Mouse (Mus musculus) gastrocnemius, postnatal 10 days (tissue): Measurements from ENCODE around the gene Anapc16. TPM values are rescaled to one million over a fixed set of nuclear protein-coding genes. Genes with fewer than 3 reads are reported as not detected.

ENCODE experiments used
- DNase-seq: peaks from one replicate; pipeline ENCODE4 v3.0.0; 2021; ENCODE audit warnings: mixed read lengths
- total RNA-seq, 2 experiments: library from RNA; stranded (reverse); gene quantifications; 2 replicates each; pipeline ENCODE4 v1.2.3; 2021

Gene Anapc16
- total RNA-seq, 2 experiments from 2014 or later, result 39.7 to 40.1 TPM

DNA sequence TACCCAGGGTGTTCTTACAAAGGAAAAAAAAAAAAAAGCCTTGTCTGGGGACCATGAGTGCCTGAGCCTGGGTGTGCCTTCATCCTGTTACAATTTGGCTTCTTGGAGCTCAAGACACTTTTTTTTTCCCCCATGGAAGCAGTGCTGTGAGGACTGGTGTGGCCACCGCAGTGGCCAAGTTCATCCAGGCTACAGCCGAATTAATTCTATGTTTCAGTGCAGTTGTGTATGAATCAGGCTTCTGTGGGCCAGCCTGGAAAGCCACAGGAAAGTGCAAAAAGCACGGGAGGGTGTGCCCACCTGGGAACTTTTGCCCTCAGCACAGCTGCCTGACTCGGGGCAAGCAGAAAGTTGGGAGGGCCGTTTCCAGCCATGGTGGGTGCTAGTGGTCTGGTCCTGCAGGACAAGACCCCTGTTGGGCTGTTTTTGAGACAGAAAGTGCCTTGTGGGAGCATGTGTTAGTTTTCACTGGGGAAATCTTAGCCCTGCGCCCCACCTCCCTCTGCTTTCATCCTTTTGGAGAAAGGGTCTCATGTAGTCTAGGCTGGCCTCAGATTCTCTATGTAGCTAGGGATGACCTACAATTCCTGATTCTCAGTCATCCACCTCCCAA is 32.4 kb downstream of the Anapc16 start:
- DNase-seq, result no peak

DNA sequence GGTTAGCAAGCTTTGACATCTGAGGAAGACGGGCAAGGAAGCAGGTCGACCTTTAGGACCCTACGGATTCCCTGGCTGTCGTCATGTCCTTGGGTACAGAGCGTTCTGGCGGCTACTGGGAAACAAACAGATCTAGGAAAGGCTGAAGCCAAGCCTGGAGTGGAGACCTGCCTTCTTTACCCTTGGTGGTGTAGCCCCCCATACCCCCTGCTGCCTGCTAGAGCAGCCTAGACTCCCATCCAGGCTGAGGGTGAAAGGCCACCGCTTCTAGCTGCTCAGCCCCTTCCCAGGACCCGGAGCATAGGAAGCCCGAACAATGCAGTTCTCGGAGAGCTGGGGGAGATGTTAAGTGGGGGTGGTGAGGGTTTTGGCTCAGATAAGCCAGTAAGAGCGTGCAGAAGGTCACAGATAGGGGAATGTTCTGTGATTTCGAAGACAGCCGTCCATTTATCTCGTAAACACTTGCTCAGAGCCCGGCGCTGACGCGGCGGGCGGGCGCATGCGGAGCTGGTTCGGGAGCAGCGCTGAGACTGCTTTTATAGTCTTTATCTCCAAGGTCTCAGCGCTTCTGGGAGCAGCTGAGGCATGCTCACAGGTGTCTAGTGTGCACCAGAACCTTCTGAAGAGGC is 33.0 kb downstream of the Anapc16 start:
- peak; percentile 41 for DNase-seq

DNA sequence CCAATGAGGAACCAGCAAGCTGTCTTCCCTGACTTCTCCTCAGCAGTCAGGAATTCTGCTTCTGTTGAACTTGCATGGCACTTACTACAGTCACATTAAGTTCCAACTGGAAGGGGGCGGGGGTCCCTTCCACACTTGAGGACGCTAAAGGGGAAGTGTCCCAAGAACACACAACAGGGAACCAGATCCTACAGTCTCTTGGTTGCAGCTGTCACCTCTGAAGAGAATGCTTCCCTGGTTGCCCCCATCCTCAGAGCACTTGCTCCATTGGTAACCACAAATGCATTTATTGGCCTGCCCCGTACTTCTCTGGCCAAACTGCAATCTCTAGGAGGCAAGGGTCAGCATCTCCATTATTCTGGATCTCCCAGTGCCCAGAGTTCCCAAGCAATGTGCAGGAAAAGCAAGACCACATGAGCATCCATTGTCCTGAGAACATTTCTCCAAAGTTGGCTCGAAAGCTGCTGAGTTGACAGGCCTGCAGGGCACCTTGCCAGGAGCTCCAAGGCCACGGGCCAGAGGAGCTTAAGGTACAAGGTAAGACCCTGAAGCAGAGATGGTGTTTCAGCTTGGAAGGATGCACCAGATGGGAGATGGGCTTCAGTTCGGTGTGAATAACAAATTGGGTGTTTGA is 35.5 kb downstream of the Anapc16 start:
- DNase-seq, result no peak

DNA sequence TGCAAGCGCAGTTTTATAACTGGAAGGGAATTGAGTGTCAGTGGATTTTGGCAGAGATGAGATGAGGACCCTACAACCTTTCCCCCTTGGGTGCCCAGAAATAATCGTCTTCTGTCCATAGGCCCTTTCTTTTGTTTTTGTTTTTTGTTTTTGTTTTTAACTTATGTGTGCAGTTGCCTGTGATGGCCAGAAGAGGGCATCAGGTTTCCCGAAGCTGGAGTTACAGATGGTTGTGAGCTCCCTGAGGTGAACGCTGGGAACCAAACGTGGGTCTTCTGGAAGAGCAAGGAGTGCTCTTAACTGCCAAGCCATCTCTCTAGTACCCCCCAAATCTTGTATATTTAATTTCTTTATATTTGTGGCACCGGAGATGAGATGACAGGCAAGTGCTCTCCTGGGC is 36.2 kb downstream of the Anapc16 start:
- no peak for DNase-seq

DNA sequence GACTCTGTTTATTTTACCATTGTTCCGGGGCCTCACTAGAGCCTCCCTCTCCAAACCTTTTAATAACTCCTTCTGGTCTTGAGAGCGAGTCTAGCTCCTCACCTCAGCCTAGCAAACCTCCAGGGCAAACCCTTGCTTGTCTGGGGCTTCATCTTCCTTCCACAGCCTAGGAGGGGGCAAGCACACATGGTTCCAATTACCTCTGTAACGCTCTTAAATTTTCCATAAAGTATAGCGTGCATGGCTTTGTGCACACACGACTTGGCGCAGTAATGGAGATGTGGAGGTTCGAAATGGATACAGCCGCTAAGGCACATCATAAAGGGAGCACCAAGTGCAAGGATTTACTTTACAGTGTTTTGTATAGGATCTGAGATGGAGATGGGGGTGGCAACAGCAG is 37.1 kb downstream of the Anapc16 start:
- DNase-seq, result no peak

DNA sequence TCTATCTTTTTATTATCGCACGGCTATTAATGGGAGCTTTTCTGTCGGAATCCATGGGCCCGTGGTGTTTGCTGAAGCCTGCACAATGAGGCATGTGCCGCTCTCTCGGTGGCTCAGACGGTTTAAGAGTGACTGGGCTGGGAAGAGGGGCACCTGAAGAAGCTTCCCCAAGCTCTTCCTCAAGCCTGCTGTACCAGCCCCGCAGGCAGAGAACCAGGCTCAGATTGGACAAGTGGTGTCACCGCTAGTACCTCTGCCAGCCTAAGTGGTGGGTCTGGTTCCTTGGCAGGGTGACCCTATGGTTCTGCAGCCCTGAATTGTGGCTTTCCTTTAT is 37.6 kb downstream of the Anapc16 start:
- no peak for DNase-seq

DNA sequence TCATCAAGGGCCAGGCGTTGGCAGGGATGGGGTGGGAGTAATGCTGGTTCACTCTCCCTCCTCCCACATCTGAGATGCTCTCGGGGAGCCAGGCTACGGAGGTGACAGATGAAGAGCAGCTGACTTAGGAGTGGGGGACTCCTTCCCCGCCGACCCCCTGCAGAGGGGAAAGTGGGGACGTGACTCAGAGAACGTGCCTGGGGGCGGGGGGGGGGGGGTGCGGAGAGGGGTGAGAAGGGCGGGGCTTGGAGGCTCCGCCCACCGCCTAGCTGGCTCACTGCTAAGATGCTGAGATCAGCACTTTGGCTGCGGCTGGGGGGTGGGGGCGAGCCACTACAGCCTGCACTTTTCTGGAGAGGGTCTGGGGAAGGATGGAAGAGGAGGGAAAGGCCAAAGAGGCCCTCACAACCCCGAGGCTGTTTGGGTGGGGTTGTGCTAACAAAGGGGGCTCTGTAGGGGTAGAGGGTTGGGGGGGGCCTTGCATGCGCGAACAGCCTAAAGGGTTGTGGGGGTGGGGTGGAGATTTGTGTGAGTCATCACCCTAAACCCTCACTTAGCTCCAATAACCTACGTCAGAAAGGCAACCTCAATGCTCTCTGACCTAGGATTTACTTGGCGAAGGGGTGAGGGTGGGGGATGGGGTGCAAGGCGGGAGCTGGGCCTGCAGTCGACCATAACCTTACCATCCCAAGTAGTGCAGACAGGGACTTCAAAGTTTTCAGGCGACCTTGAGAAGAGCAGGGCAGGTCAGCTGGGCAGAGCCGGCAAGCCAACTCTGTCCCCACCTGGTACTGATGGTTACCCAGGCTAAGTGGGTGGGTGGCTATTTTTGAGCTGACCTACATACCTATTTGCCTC is 38.2 kb downstream of the Anapc16 start:
- DNase-seq, result no peak

DNA sequence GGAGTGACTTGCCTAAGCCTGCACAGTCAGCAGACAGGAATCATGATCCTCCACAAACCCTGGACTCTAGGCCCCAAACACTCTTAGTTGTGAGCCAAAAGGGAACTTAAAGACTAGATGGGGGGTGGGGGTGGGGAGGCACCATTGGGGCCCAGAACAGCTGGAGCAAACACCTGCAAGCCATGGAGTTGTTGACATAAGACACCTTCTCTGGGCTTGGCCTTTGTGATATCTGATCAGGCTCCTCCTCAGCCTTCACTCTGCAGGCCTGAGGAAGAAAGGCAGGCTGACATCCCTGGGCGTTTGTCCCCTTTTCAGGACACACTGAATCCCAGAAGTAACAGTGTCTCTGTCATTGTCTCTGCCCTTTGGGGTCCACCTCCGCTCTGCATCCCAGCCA is 39.3 kb downstream of the Anapc16 start:
- no peak for DNase-seq

DNA sequence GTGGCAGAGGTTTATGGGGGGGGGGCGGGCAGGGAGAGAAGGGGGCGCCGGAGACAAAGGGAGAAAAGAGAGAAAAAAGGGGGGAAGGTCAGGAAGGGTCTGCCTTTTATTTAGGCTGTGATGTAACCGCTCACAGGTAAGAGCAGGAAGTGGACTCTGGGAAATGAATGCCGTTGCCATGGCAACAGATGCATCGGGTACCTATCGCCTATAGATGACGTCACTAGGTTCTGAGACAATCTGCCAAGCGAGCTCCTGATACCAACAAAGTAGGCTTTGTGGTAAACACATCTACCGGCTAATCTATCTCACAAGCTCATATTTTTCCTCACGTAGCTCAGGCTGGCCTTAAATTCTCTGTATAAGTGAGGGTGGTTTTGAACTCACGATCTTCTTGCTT is 43.4 kb downstream of the Anapc16 start:
- no peak for DNase-seq

DNA sequence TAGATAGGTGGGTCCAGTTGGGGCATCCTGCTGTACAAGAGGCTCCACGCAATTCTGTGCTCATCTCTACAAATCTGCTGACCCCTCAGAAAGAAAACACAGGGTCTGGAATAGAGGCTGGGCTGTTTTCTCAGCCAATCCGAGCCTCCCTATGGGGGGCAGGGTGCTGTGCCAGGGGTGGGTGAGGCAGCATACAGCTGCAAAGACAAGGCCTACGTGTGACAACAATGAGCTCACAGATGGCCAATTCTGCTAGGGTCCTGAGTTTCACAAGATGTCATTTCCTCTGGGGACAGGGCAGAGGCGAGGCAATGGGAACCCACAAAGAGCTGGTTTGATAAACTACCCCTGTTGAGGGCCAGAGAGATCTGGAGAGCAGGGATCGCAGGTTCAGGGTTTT is 44.5 kb downstream of the Anapc16 start:
- DNase-seq, result no peak

DNA sequence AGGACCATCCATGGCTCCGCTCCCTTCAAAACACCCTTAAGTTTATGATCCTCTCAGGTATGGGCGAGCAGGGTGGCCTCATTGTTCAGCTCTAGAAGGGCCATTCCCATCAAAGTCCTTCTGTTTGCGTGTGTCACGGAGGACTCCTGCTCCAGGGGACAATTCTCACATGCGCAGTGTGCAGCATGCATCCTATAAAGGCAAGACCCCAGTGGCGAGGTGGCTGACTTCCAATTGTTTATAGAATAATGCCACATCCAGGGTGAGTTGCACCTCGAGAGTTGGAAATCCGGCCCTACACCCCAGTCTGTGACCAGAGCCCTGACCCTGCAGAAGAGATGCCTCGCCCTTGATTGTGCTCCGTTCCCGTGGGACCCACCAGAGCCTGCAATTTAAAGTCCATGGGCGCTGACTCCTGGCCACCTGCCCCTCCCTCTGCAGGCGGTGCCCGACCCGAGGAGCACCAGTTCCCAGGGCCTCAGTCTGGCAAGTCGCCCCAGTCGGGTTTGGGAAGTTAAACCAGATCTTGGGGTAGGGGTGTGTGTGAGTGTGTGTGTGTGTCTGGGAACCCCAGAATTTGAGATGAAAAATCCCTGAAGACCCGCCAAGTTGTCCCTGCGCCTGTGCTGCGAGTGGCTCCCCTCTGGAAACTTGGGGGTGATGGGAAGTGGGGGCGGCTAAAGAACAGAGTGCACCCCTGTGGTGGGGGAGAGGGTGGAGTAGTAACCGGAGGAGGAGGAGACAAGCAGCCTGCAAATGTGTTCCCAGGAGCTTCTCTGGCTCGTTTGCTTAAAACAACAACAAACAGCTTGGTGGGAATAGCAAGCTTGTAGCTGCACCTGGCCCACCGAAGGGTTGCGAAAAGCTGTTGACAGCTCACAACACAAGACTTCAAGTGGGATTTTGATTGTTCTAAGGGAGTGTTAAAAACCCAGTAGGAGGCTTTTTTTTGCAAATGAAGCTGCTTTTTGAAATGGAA is 45.5 kb downstream of the Anapc16 start:
- peak; percentile 52 for DNase-seq

DNA sequence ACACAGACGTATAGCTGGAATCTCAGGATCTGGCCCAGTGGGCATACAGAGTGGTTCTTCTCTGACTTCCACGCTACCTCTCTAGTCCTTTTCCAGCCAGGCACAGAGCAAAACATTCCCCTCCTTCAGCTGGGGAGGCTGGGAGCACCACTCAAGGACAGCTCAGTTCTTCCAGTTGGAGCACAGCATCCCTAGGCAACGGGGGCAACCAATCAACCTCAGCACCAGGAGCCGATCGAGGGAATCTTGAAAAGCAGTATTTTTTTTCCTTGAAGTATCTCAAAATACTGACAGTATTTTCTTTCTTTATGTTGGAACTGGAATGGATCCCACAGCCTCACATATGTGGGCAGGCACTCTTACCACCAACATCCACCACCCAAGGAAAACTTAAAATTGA is 46.3 kb downstream of the Anapc16 start:
- DNase-seq, result no peak

DNA sequence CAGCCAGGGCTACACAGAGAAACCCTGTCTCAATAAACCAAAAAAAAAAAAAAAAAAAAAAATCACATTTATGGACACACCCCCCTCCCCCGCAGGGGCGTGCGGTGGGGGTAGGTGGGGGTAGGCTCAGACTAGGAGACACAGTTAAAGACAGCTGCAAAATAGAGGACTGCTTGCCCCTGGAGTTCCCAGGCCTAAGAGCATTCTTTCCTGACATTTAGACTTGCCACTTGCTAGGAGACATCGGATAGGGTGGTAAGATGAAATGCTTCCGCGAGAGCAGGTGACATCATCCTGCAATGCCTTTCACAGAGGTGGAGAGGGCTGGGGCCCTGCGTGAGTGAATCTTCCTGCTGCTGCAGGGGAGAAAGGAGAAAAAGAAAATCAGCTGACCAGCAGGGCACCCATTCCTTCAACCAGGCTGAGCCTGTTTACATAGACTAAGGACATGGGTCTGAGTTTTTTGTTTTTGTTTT is 49.3 kb downstream of the Anapc16 start:
- no peak for DNase-seq

DNA sequence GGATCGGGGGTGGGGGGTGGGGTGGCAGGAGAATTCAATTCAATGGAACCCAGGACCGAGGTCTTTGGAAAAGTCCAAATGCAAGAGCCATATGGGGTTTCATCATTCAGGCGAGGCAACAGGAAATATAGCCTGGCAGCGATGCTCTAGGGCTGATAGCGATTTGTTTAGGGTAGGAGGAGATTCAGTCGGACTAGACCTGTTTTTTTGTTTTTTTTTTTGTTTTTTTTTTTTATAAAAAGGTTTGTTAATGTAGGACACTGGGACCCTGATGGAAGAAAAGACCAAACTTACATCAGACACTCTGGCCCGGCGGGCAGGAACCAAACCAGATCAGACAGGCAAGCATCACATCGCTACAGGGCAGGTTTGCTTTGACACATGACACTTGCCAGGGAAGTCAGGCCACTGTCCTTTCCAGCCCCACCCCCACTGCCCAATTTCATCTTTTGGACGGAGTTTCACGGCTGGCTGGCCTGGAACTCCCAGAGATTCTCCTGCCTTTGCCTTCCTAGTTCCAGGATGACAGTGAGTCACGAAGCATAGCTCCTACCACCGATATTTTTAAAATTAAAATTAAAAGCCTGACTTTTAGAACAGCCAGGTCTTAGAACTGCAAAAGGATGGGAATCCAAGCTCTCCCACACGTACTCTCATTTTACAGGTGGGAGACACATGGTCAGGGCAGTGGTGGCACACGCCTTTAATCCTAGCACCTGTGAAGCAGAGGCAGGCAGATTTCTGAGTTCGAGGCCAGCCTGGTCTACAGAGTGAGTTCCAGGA is 50.0 kb downstream of the Anapc16 start:
- no peak for DNase-seq

DNA sequence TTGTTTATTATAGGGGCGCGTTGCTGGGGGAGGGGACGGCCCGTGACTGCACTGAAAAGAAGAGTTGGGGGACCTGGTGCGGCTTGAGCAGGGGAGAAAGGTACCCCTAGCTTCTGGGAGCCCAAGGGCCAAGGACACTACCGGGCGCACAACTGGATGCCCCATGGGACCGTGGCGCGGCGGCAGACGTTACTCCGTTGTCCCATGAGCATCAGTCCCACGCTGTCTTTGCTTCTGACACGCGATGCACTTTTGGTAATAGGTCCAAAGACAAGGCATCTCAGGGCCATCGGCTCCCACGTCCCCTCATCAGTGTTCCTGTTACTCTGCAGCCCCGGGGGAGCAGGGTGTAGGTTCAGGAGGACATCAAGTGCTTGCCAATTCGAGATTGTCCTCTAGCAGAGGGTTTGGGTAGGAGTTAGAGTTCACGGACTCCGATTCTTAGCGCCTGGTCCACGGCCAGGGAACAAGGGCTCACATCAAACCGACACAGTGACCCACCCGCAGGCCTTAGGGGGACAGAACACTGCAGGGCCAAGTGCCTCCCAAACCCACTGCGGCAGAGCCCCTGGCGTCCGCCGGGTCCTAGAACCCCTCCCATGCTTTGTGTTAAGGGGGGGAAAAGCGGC is 50.7 kb downstream of the Anapc16 start:
- DNase-seq, result peak; percentile 51

DNA sequence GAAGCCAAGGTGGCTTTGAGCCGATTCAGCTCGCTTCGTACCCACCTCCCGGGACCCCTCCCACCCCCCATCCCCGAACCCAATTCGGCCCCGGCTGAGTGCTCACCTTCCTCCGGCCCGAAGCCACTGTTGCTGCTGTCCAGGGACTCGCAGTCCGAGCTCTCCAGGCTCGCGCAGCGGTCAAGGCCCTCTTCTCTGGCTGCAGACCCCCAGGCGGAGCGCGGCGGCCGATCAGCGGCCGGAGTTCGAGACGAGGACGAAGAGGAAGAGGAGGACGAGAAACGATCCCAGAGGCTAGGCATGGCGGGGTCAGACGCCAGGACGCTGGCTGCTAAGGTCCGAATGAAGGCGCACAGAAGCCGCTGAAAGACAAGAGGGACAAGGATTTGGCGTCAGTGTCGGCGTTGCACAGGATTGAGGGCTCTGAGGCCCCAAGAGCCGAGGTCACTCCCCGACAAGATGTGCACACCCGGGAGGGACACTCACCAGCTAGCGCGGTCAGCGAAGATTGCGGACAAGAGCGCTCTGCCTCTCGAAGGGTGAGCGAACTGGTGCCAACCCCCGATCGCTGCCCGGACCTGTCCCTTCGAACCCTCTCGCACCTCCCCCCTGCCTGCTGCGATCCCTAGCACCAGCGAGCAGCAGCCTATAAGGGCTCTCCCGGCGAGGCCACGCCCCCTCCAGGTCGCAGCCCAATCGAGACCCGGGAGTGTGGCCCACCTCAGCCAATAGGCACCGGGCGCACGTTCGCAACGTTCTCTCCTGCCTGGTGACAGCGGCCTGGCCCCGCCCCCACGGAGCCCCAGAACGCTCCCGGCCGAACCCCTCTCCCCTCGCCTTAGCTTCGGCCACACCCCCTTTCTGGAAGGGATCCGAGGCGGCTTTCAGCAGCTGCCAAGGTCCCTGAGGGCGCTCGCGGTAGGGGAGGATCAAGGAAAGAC is 51.5 kb downstream of the Anapc16 start, which contains the start of gene Ddit4:
Ddit4 (minus strand) TSS at position 624 of the 941 bp plus-strand sequence.
- DNase-seq, result peak; percentile 98

DNA sequence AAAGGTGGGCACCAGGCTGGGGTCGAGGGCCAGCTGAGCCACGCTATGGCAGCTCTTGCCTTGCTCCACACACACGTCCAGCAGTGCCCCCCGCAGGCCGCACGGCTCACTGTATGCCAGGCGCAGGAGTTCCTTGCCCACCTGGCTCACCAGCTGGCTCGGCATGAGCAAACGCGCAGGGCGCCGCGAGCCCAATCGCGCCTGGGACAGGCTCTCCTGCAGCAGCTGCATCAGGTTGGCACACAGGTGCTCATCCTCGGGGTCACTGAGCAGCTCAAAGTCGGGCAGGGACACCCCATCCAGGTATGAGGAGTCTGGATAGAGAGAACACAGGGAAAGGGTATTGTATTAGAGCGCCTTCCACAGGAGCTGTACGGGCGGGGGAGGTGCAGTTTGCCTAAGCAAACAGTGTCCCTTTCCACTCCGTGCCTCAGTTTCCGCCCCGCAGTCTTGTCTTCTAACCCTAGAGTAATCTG is 52.2 kb downstream of the Anapc16 start:
- DNase-seq, result peak; percentile 74

DNA sequence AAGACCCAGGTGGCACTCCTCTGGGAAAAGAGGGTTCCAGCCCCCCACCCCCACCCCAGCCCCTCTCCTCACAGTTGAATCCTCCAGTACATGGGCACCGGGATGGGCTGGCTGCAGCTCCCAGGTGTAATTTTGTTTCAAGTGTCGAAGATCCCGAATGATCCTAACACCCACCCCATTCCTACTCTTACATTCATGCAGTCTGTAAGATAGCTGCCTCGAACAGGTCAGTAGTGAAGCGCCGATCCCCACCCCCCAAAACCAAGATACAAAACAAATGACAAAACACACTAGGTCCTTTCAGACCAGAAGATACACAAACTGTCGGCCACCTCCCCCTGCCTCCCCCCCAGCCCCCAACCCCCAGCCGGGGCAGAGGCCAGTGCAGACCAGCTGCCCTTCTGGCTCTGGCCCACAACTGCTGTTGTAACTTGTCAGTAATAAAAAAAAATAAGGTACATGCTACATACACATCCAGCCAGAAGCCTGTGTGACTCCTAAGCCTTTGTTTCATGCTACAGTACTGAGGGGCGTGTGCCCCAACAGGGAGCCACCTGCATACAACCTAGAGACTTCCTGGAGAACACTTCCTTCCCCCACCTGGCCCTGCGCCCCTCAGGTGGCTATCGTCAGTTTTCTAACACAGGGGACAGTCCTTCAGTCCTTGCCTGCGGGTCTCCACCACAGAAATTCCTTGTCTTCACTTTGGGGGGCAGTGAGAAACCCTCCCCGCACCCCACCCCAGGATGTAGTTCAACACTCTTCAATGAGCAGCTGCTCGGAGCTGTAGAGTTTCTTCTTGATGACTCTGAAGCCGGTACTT is 52.9 kb downstream of the Anapc16 start:
- no peak for DNase-seq
